Mouse (Mus musculus): Measurements from ENCODE around the gene Sun5.
A peak's percentile ranks its signal among the peaks of the same experiment; 100 is the strongest.
"Not testable (repeated sequence)": the region's sequence is repeated elsewhere in the genome, so short reads cannot be mapped to it uniquely, and the experiment has no call there.

Gene Sun5

GRCm38 (mm10) chr2:153870984-153871383, at the start of gene Sun5:
Sun5 (minus strand) TSS chr2:153871084.
- DNase-seq (ENCODE audit: low spot score): no peak

- no peak for DNase-seq (ENCODE audit: low spot score)
These were observed 47.0 kb upstream of the Sun5 start, which contains the start of gene Bpifb3 for GRCm38 (mm10) chr2:153917930-153918329. Bpifb3 (plus strand) TSS chr2:153918230.

- no peak for DNase-seq (ENCODE audit: low spot score)
These were observed 43.3 kb upstream of the Sun5 start for GRCm38 (mm10) chr2:153914151-153914550.

GRCm38 (mm10) chr2:153906626-153907025, 35.7 kb upstream of the Sun5 start:
- no peak for DNase-seq (ENCODE audit: low spot score)

- no peak for DNase-seq (ENCODE audit: low spot score)
These were observed 31.8 kb upstream of the Sun5 start for GRCm38 (mm10) chr2:153902726-153903125.

- no peak for DNase-seq (ENCODE audit: low spot score)
These were observed 29.2 kb upstream of the Sun5 start, which contains the start of gene Bpifb6 for GRCm38 (mm10) chr2:153900088-153900487. Bpifb6 (plus strand) TSS chr2:153900388.

- DNase-seq (ENCODE audit: low spot score): no peak
These were observed 28.2 kb upstream of the Sun5 start for GRCm38 (mm10) chr2:153899111-153899510.

GRCm38 (mm10) chr2:153874745-153875144, 3.9 kb upstream of the Sun5 start, which contains the start of gene Bpifb2:
Bpifb2 (plus strand) TSS chr2:153875045.
- DNase-seq (ENCODE audit: low spot score): no peak

GRCm38 (mm10) chr2:153861960-153862359, 8.9 kb downstream of the Sun5 start:
- DNase-seq (ENCODE audit: low spot score): no peak

- no peak for DNase-seq (ENCODE audit: low spot score)
These were observed 10.2 kb downstream of the Sun5 start for GRCm38 (mm10) chr2:153860715-153861114.

- DNase-seq (ENCODE audit: low spot score): no peak
These were observed 10.6 kb downstream of the Sun5 start for GRCm38 (mm10) chr2:153860315-153860714.

- no peak for DNase-seq (ENCODE audit: low spot score)
These were observed 11.3 kb downstream of the Sun5 start for GRCm38 (mm10) chr2:153859581-153859980.

GRCm38 (mm10) chr2:153853544-153853943, 17.3 kb downstream of the Sun5 start:
- DNase-seq (ENCODE audit: low spot score): no peak

- peak; percentile 21 for DNase-seq (ENCODE audit: low spot score)
These were observed 19.9 kb downstream of the Sun5 start for GRCm38 (mm10) chr2:153851030-153851360.

- no peak for DNase-seq (ENCODE audit: low spot score)
These were observed 20.4 kb downstream of the Sun5 start for GRCm38 (mm10) chr2:153850351-153851029.

GRCm38 (mm10) chr2:153848389-153848788, 22.5 kb downstream of the Sun5 start:
- no peak for DNase-seq (ENCODE audit: low spot score)

GRCm38 (mm10) chr2:153842854-153843253, 28.0 kb downstream of the Sun5 start:
- no peak for DNase-seq (ENCODE audit: low spot score)

- no peak for DNase-seq (ENCODE audit: low spot score)
These were observed 37.6 kb downstream of the Sun5 start for GRCm38 (mm10) chr2:153833291-153833690.

- no peak for DNase-seq (ENCODE audit: low spot score)
These were observed 42.2 kb downstream of the Sun5 start for GRCm38 (mm10) chr2:153828704-153829103.

- DNase-seq (ENCODE audit: low spot score): no peak
These were observed 43.6 kb downstream of the Sun5 start for GRCm38 (mm10) chr2:153827171-153827830.

GRCm38 (mm10) chr2:153825900-153826299, 45.0 kb downstream of the Sun5 start:
- not testable (repeated sequence) for DNase-seq (ENCODE audit: low spot score)

GRCm38 (mm10) chr2:153824593-153824992, 46.3 kb downstream of the Sun5 start:
- DNase-seq (ENCODE audit: low spot score): no peak

- no peak for DNase-seq (ENCODE audit: low spot score)
These were observed 48.8 kb downstream of the Sun5 start for GRCm38 (mm10) chr2:153822005-153822543.
